Mouse (Mus musculus) heart, adult 11 months (tissue): Measurements from ENCODE around the gene Camkk2.

Experiments
- DNase-seq: peaks from one replicate; pipeline ENCODE4 v3.0.0; 2022

Camkk2 gene

DNA sequence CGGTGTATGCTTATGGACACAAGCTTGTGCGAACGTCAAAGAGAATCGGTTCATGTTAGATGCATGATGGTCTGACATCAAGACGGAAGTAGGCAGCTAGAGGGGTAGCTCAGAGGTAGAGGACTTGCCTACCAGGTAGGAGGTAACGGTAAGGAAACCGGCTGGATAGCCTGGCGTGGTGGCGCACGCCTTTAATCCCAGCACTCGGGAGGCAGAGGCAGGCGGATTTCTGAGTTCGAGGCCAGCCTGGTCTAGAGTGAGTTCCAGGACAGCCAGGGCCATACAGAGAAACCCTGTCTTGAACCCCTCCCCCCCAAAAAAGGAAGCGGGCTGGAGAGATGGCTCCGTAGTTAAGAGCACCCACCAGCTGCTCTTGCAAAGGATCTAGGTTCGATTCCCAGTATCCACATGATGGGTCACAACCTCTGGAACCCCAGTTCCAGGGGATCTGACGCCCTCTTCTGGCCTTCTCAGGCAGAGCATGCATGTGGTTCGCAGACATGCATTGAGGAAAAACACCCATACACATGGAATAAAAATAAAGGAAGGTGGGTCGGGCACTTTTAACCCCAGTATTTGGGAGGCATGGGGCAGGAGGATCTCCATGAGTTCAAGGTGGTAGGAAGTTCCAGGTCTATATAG lies 1.7 kb upstream of the Camkk2 start:
- peak; percentile 92 for DNase-seq

DNA sequence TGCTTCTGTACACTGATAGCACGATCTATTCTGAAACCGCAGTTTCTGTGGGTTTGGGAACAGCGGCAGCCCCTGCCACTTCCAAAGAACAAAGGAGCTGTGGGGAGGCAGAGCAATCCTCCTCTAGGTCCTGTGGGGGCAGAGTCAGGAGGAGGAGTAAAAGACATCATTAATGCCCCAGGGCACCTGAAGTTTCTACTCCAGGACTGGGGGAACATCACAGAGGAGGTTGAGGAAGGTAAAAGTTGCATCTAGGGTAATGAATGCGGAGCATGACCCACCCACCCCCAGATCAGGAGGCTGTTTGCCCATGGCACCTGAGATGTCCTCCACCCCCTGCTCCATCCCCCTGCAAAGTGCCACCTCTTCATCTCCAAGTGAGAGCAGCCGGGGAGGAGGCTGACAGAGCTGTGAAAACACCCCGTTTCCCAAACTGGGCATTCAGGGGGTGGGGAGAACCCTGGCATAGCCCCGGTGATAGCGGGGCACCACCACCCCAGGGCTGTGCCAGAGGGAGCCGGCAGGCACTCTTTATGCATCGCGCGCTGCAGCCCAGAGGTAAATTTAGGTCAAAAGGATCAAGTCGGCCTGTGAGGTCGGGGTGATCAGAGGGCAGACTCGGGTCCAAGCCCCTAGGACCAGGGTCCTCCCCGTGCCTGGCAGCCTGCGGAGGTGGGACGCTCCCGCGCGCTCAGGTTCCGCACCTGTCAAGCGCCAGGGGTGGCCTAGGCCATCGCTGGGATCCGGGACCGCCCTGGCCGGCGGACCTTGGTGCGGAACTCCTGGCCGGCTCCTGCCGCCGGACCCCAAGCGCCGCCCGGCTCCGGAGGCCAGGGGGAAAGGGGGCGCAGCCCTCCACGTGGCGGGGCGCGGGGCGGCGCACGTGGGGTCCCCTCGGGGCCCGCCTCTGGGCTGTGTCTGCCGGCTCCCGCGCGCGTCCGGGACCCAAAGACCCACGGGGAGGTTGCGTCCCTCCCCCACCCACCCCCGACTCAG lies 680 bp downstream of the Camkk2 start:
- peak; percentile 96 for DNase-seq

DNA sequence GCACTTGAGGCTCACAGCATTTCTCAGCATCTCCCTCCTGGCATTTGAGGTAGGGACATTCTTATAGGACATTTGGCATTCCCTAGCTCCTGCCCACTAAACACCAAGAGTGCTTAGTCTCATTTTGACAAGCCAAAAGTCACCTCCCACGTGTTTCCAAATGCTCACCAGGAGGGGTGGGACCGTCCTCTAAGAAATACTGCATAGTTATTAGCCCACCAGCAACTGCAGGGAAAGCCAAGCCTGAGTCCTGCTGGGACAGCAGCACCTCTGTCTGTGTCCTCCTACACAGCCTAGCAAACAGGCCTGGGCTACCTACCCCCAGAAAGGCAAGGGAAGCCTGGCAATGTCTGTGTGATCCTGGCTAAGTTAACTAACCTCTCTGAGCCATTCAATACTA lies 1.9 kb downstream of the Camkk2 start:
- no peak for DNase-seq

DNA sequence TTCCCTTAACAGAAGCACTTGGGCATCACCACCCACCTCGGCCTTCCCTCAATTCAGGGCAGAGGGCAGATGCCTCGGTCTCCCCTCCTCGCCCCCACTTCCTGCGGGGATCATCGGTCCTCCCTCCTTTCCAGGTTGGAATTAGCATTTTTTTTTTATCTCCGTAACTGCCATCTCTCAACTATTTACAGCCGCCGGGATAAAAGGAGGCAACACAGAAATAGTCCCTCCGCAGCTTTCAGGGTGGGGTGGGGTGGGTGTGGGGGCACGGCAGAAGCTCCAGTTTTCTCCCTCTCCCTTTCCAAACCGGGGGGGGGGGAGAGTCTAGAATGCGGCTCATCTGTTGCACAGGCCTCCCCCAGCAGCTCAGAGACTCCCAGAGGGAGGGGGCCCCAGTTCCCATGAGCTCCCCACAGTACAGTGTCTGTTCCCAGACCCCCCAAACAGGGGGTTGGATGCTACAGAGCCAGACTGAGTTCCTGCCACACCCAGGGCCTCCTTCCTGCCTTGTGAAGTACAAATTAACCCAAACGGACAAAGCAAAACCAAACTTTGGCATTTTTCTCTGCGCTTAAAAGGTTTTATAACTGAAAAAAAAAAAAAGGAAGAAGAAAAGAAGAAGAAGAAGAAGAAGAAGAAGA lies 3.4 kb downstream of the Camkk2 start:
- no peak for DNase-seq

DNA sequence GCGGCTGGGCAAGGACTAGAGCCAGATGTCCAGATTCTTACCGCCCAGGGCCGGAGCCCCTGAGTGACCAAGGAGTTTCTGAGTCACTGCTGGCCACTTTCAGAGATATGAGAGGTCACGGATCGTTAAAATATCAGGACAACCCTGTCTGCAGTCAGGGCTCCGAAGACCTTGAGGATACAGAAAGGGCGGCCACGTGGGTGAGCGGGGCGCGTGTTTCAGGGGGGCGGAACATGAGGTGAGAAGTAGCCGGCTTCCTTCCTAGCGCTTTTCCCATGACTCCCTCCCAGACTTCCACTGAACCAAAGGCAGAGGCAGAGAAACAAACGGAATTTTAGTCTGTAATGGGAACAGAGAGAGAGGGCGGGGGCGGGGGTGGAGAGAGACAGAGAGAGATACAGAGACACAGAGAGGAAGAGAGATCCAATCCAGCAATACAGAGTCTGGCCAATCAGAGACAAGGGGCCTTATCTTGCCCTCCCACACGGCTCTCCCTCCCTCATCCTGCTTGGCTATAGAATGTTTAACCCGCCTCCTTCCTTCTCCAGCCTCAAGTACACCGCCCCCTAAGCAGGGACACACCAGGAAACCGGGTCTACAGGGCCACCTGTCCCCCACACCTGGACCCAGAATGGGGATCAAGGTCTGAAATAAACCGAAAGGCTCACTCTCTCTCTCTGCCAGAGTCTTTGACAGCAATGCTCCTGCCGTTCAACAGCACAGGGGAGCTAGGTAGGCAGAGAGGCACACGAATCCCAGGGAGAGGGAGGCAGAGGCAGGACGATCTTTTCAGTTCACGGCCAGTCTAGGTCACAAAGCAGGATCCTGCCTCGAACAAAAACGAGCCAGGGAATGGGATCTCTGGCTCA lies 4.2 kb downstream of the Camkk2 start:
- DNase-seq: peak; percentile 96

DNA sequence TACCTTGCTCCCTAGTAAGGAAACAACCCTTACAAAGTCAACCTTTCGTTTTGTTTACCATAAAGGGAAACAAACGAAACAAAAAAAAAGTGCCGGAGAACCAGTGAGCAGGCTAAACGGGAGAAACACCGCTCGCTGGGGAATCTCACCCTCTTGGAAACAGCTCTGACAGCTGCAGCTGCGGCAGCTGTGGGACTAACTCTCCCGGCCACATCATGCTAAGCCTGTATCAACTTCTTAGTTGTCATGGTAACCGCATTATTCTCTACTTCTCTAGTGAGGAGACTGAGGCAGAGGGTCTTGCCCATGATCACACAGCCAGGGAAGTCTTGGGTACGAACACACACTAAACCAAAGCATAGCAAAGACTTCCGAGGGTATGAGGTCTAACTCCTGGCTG lies 5.5 kb downstream of the Camkk2 start:
- DNase-seq: no peak

DNA sequence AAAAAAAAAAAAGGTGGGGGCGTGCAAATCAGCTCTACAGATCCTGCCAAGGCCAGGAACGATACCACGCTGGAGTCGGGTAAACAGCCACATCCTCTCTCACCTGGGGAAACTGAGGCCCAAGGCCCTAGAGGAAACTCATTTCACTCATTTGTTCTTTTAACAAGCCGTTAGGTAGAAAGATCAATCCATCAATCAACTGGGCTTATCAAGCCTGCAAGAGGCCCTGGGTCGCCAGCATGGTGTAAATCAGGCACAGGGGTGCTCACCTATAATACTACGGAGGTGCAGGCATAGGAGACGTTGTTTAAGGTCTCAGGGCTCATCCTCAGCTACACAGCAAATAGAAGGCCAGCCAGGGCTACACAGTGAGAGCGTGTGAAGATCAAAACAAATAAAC lies 7.8 kb downstream of the Camkk2 start:
- DNase-seq: peak; percentile 92

DNA sequence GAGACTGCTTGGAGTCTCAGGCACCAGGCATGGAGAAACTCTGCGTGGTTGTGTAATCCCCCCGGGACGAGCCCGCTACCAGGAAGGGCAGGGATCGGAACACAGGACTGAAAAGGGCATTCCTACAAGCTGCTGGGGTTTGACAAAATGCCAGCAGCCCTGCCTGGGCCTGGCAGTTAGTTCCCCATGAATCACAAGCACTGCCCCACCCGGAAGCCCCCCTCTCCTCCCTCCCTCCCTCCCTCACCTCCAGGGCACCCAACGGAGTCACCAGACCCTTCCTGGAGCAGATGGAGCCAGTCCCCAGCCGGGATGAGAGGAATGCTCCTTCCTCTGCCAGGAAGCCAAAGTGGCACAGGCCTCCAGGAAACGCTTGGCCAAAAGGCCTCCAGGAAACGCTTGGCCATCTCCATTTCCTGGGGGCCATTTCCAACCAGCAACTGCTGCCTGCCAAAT lies 8.4 kb downstream of the Camkk2 start:
- DNase-seq: peak; percentile 99

DNA sequence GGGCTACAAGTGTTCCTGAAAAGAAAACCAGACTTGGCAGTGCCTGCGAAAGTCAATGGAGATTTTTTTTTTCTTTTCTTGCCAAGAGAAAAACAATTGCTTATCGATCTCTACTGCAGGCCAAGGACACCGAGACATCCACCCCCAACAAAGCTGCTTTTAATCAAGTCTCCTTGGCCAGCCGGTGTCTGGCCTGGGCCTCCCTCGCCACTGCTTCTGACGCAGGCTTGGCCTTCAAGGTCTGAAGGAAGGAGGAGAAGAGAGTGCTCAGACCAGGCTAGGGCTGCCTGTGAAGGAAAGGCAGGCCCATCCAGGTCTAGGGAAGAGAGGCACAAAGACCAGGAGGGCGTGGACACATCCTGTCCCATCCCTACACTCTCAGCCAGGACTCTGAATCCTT lies 8.9 kb downstream of the Camkk2 start:
- DNase-seq: peak; percentile 98

DNA sequence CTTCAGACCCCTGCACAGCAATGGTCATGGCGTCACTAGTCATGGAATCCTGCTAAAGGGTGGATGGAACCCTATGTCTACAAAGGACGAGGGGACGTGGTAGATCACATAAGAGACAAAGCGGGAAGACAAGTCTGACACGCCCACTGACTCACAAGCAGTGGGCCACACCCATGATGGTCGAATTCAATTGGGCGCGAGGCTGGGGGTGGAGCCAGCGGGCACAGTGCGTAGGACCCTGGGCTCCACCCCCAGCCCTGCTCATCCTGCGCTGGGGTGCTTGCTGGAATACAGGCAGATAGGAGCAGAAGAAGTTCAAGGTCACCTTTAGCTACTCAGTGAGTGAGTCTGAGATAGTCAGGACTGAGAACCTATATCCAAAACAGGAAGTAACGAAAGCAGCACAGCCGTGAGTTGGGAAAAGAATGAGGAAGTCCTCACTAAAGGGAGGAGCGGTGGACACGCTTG lies 10.1 kb downstream of the Camkk2 start:
- peak; percentile 96 for DNase-seq

DNA sequence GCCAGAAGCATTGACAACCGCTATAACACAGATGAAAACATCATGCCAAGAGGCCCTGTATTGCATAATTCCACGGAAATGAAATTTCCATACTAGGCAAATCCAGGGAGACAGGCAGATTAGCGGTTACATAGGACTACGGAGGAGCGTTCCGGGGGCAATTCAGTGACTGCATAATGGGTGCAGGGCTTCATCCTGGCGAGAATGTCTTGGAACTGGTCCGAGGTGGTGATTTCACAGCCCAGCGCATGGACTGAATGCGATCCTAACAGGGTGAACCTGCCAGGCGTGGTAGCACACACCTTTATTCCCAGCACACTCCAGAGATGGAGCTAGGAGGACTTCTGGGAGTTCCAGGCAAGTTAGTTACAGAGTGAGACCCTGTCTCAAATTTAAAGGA lies 11.9 kb downstream of the Camkk2 start:
- peak; percentile 83 for DNase-seq

DNA sequence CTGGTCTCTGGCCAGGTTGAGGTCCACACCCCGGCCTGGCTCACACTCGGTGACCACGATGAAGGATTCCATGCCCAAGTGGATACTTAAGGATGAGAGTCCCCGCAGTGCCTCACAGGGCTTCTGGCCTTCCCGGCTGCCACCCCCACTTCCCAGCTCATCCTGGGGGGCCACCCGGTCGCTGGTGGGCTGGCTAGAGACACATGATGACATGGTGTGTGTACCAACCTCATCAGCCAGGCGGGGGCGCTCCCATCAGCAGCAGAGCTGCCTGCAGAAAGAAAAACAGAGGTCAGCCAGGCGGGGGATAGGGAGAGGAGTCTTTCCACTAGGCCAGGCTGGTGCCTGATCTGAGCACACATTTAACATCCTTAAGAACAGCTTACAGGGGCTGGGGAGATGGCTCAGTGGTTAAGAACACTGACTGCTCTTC lies 15.2 kb downstream of the Camkk2 start:
- peak; percentile 96 for DNase-seq

DNA sequence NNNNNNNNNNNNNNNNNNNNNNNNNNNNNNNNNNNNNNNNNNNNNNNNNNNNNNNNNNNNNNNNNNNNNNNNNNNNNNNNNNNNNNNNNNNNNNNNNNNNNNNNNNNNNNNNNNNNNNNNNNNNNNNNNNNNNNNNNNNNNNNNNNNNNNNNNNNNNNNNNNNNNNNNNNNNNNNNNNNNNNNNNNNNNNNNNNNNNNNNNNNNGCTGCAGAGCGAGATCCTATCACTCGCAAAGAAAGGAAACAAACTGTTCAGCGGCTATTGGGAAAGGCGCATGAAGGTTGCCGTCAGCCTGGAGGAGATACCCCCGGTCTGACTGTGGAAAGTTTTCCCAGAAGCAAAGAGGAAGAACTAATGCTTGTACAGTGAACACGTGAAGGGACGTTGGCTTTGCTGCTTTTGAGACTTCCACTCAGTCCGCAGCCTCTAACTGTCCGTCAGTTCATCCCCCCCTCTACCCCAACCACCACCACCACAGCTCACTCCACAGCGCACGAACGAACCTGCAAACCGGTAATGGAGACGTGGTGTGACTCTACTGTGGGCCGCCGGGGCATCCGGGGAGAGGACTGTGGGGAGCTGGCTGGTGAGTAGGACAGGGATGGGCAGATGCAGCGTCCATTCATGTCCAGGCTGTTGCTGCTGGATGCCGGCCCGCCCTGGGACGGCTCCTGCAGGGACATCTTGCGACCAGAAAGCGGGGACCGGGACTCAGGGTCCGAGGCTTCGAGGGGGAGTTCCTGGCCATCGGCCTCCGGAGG lies 15.8 kb downstream of the Camkk2 start:
- no peak for DNase-seq

DNA sequence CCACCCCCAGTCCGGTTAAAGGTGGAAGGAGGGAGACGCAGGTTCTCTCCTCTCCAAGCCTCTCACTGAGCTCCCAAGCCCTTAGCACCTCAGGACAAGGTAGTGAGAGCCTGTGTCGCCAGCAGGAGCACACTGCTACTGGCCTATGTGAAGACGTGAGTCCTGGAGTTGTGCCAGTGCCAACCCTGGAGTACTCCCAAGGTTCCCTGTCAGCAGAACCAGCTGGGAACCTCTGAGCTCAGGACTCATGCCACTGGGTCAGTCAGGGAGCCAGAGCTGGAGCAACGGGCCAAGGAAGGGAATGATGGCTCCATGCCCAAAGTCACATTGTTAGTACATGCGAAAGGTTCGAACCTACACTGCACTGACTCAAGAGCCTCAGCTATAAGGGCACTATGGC lies 22.5 kb downstream of the Camkk2 start:
- peak; percentile 96 for DNase-seq

DNA sequence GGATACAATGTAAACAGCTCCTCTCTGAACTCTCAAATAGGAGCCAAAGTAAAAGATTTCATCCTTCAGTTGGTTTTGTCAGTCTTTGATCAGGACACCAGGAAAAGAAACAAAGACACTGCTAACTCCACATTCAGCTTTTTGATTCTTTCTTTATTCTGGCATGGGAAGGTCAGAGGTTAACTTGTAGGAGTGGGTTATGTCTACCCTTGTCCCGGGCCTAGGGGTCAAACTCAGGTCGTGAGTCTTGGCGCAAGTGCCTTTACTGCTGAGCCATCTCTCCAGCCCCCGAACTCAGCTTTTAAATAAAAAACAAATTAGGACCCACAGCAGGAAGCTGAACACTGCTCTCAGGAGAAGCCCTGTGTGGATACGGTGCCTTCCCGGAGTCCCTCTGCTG lies 23.1 kb downstream of the Camkk2 start:
- DNase-seq: no peak

DNA sequence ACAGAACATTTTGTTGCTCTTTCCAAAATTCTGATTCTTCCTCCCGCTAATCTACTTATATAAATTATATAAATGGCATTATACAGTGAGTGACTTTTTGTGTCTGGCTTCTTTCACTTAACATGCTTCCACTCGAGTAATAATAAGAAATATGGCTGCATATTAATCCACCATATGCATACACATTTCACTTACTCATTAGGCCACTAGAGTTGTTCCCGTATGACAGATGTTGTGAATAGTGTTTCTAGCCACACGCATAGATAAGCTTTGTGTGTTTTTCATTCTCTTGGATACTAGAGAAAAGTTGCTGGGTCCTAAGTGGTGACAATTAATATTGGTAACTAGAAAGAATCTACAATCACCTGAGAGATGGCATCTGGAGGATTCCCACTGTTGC lies 23.6 kb downstream of the Camkk2 start:
- DNase-seq: no peak

DNA sequence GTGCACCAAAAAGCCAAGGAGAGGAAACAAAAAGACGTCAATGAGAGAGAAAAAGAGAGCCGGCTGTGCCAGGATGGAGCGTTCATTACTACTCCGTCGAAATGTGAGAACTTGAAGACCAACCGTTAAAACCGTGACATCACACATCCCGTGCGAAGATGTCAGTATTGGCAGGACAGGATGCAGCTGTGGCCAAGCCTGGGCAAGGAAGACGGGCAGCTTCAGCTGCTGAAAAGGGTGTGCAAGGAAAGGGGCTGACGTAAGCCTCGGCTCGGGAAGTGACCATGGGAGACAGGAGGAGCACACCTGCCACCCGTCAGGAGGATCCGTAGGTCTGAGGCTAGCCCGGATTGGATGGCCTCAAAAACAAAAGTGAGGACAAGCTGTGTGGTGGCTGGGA lies 24.7 kb downstream of the Camkk2 start:
- DNase-seq: no peak

DNA sequence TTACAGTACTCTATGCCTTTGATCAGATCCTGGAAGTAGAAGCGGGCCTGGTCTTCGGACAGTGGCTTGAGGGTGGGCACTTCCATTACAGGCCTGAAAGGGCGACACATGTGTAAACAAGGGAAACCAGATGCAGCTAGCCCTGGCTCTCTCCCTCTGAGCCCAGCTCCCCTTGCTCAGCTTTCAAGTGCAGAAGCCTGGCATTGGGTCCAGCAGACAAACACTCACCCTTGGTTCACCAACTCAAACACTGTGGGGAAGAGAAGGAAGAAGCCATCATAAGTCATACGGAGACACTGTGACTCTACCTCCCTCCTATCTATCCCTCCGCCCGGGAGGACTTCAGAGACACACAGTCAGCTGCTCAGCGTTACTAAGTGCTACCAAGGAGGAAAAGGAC lies 31.3 kb downstream of the Camkk2 start:
- DNase-seq: no peak

DNA sequence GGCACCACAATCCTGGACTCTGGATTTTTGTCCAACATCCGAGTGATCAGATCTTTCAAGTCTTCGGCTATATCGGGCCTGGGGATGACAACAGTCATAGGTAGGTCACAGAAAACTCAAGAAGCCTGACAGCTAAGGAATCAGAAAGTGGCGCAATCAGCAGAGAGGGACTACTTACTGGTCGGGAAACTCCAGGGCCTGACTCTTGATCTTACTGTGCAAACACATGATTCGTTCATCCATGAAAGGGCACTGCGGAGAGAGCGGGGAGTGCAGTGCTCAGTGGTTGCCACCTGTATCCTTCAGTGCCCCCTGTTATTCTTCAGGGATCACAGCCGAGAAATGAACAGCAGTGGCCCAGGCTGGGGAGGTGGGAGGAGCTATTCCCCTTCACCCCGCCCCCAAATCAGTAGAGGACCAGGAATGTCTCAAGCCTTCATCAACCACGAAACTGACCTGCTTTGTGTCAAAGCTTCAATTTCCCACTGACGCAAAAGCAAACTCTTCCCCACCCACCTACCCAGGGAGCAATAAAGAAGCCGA lies 35.3 kb downstream of the Camkk2 start:
- peak; percentile 71 for DNase-seq

DNA sequence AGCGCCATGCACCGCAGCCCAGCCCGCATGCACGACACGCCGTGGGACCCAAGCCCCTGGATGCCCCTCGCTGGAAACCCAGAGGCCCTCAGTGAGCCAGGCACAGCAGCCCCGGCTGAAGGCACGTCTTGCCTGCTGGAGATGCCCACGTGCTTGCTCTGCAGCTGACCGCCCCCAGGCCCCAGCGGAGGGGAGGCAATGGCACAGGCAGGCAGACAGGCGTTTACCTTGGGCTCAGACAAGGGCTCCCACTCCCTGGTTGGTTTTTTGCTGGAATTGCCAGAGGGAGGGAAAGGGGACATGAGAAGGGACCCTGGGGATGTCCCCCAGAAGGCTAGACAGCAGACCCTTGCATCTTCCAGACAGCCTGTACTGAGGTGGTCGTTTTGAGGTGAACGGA lies 42.4 kb downstream of the Camkk2 start:
- peak; percentile 92 for DNase-seq

DNA sequence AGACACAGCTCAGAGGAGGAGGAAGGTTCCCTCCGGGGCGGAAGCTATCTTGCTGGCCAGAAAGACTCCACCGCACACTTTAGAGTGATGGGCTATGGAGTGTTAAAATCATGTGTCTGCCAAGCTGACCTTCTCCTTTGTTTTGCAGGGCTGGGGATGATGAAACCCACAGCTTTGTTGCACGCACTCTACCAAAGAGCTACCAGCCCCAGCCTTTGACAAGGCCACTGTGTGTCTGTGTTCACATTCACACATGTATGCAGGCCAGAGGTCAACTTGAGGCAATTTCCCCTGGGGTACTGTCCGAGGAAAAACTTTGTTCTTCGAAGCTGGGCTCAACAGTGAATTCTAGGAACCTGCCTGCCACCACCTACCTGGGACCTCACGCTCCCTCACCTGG lies 43.4 kb downstream of the Camkk2 start:
- no peak for DNase-seq
